Mouse (Mus musculus) testis, adult 10 weeks (tissue): Measurements from ENCODE around the gene Adam6a. TPM values are rescaled to one million over a fixed set of nuclear protein-coding genes. Genes with fewer than 3 reads are reported as not detected.

Source experiments
- polyA plus RNA-seq: library from polyadenylated mRNA; stranded (reverse); fragments of 350-450 nt; fragmentation: Illumina TruSeq; extraction: RNeasy Lipid Tissue Mini Kit (QIAGEN cat#74804); gene quantifications from one replicate; pipeline ENCODE4 v1.2.3, GENCODE M21; 2014; ENCODE audit warnings: low read depth, low replicate concordance

Gene Adam6a
- 180 TPM for polyA plus RNA-seq

DNA sequence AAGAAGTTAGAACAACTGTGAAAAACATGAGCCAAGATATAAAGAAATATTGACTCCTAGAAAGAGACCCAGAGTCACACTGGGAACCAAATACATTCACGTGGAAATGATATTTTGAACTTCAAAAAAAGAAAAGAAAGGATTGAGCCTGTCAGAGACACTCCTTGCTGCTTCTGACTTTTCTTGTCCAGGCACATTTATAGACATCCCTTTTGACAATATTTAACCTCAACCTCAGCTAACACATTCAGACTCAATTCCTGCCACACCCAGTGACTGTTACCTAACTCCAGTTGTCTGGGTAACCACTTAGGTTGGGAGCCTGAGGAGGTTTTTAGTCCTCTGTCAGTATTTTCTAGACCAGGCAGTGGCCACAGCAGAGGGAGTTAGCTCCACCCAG, at the start of gene Adam6a:
Gene Adam6a, plus strand, starts transcription at position 301 of the 400 bp plus-strand sequence.

Other genes starting within 250 kb of the Adam6a start
- 161 TPM for gene Adam6b, start 54.4 kb upstream of the Adam6a start, polyA plus RNA-seq